Mouse (Mus musculus): Measurements from ENCODE around the gene Ficd.
A peak's percentile ranks its signal among the peaks of the same experiment; 100 is the strongest.
"Not testable (repeated sequence)": the region's sequence is repeated elsewhere in the genome, so short reads cannot be mapped to it uniquely, and the experiment has no call there.

Ficd gene

DNA sequence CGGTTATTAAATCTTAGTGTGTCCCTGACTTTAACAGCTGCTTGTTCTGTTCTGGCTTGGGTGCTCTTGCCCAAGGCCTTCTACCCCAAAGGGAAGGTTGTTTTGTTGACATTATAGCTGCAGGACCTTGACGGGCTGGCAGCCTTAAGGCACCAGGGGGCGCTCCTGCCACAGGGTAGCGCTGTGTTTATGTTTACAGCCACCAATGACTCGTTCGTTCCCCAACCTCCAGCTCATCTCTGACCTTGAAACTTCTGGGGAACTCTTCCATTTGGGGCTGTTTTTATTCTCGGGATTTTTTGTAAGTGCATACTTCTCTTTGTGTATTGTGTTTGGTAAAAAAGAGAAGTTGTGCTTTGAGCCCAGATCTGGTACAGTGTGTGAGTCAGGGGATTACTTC lies 38.1 kb downstream of the Ficd start:
- peak; percentile 75 for DNase-seq (ENCODE audit: low read depth, low spot score)

DNA sequence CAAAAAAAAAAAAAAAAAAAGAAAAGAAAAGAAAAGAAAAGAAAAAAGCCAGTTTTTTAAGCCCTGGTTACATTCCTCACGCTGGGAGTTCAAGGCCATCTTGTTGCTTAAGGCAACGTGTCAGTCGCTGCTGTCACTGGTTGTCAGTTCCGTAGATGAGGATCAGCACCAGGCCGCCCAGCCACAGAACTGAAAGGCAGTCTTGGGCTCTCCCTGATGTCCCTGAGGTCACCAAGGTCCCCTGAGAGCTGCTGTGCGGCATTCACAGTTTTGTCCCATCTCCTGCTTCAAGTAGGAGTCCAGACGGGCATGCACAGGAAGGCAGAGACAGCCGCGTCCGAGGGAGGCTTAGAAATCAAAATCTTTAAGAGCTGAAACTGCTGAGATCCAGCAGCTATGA lies 40.0 kb downstream of the Ficd start:
- DNase-seq (ENCODE audit: low read depth, low spot score), result no peak

DNA sequence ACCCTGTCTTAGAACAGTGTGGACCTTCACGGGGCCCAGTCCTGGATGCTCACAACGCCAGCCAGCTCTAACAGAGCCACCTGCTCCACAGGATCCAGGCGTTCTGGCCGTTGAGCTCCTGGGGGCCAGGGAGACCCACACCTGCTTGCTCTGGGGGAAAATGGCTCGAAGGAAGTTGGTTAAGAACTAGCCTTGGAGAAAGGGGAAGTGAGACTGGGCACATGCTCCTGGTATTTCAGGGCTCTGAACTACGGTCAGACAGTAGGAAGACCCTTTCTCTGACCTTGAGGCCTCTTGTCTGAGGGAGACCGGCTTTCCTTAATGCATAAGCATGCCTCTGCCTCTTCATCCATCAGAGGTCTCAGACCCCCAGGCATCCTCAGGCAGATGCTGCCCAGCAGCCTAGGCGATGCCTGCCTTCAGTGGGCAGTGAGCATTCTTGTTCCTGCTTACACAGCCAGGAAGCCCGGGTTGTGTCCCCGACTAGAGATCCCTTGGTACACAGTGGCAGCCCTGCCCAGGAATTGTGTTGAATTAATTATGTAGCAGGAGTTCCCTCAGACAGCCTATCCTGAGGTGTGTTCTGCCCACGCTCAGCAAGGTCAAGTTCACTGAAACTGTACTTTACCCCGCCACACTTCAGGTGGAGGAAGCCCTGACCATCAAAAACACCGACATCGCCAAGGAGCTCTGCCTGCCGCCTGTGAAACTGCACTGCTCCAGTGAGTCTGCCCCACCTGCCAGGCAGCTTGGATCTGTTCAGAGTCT lies 40.7 kb downstream of the Ficd start:
- no peak for DNase-seq (ENCODE audit: low read depth, low spot score)

DNA sequence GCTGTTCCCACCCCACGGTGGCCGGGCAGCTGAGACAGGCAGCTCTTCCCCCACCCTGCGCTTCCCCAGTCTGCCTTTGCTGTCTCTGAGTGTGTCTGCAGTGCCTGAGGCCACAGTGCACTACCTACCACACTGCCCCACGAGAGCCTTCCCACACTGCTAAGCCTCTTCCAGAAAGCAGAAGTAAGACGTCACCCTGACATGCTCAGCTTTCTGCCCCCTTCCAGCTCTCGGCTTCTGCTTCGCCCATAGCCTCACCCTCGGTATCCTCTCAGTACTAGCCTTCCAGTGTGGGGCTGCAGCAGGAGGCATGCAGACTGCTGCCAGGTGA lies 41.3 kb downstream of the Ficd start:
- no peak for DNase-seq (ENCODE audit: low read depth, low spot score)

DNA sequence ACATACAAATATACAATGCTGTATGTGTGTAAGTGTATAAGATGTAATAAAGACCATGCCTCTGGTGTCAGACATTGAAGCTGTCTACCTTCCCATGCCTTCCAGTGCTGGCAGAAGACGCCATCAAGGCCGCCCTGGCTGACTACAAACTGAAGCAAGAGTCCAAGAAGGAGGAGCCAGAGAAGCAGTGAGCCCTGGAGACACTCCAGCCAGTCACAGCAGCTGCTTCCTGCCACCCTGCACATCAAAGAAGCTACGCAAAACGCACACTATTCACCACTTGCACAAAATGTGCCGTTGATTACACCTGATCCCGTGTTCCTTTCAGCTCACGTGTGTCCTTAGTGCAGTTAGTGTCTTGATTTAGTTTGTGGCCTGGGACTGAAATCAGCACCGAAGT lies 42.1 kb downstream of the Ficd start:
- DNase-seq (ENCODE audit: low read depth, low spot score), result not testable (repeated sequence)

DNA sequence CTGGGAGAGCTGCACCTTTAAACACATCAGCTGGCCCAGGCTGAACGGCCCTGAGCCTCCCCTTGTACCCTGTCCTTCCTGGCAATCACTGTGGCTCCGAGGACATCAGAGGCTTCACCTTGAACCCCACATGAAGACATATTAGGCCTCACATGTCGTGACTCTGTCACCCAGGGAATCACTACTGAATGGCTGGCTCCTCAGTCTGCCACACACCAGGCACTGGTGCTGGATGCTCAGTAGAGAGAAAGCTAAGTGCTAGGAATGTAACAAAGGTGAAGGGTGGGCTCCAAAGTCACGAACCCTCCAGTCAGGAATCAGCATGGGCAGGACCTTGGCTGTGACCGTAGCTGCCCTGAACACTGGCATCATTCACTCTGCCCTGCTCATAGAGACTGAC lies 44.0 kb downstream of the Ficd start:
- no peak for DNase-seq (ENCODE audit: low read depth, low spot score)

DNA sequence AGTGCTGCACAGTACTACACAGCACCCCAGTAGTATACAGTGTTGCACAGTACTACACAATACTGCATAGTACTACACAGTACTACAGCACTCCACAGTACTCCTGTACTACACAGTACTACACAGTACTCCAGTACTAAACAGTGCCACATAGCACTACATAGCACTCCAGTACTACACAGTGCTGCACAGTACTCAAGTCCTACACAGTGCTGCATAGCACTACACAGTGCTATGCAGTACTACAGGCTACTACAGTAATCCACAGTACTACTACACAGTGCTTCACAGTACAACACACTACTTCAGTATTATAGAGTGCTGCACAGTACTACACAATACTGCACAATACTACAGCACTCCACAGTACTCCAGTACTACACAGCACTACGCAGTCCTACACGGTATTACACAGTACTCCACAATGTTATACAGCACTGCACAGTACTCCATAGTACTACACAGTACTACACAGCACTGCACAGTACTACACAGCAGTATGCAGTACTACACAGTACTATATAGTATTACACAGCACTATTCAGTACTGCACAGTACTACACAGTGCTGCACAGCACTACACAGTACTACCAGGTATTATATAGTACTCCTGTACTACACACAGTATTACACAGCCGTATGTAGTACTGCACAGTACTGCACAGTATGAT lies 44.6 kb downstream of the Ficd start:
- DNase-seq (ENCODE audit: low read depth, low spot score), result no peak

DNA sequence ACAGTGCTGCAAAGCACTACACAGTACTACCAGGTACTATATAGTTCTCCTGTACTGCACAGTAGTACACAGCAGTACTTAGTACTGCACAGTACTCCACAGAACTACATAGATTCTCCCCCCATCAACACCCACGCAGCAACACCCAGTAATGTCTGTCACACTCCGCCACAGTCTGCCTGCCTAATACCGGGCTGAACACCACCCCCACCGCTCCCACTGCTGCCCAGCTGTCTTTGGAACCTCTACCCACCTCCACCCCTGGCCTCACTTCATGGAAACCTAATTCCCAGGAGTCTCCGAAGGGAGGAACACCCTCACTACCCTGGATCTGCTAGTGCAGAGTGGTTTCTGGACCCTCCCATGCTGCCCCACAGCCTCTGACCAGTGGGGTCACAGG lies 45.2 kb downstream of the Ficd start:
- DNase-seq (ENCODE audit: low read depth, low spot score), result no peak

DNA sequence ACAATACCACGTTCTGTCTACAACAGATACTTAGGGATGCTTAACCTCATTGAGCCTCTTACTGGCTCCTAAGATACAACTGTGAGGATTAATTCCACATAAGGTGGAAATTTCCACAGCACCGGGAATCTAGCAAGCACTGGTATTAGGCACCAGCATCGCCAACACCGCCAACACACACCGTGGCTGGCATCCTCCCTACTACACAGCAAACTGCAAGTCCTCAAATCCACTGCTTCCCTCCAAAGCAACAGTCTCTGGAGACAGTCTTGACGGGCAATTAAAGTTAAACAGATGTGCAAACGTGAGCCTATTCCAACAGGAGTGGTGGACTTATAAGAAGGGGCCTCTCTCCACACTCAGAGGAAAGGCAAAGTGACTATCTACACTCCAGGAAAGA lies 45.7 kb downstream of the Ficd start:
- DNase-seq (ENCODE audit: low read depth, low spot score), result no peak

DNA sequence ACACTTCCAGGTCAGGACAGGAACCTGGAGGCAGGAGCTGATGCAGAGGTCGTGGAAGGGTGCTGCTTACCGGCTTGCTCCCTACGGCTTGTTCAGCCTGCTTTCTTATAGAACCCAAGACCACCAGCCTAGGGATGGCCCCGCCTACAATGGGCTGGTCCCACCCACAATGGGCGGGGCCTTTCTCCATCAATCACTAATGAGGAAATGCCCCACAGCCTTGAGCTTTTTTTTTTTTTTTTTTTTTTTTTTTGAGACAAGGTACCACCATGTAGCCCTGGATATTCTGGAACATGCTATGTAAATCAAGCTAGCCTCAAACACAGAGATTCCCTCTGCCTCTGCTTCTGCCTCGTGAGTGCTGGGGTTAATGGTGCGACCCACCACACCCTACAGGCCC lies 46.3 kb downstream of the Ficd start:
- no peak for DNase-seq (ENCODE audit: low read depth, low spot score)

DNA sequence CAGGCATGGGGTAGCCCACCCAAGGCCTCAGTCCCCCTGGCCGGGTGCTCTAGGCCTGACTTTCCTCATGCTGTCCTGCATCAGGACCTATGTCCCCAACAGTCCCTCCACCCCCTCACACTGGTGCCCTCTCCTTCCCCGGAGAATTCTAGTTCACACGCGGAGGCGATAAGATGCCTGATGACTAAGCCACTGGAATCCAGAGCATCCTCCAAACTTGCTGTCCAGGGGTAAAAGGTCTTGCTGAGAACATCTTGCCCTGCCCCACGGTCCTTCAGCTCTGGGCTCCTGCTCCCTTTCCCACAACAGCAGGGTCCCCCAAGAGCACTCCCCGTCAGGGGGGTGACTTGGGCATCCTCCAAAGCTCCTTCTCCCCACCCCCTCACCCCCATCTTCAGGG lies 47.0 kb downstream of the Ficd start:
- DNase-seq (ENCODE audit: low read depth, low spot score), result no peak

DNA sequence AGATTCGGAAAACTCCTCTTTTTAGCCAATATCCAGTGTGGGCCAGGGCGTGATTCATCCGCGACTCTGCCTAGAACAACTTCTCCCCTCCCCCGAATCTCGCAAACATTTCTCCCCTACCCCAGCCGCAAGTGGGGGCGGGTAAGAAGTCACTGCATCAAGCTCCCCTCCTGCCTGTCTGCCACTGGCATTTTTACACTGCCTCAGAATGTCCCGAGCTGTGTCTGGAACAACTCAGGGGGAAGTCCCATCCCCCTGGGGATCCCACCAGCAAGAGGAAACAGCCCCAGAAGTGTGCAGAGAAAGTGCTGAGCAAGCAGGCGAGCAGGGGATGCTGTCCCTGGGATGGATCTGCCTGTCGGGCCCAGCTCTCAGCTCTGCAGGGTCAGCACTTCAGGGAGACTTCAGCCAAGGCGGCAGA lies 48.0 kb downstream of the Ficd start:
- no peak for DNase-seq (ENCODE audit: low read depth, low spot score)

DNA sequence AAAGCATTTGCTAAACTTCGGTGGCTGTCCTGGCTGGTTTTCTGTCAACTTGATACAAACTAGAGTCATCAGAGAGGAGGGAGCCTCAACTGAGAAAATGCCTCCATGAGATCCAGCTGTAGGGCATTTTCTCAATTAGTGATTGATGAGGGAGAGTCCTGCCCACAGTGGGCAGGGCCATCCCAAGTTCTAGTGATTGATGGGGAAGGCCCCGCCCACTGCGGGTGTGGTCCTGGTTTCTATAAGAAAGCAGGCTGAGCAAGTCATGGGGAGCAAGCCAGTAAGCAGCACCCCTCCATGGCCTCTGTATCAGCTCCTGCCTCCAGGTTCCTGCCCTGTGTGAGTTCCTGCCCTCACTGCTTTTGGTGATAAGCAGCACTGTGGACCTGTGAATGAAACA lies 48.5 kb downstream of the Ficd start:
- not testable (repeated sequence) for DNase-seq (ENCODE audit: low read depth, low spot score)

DNA sequence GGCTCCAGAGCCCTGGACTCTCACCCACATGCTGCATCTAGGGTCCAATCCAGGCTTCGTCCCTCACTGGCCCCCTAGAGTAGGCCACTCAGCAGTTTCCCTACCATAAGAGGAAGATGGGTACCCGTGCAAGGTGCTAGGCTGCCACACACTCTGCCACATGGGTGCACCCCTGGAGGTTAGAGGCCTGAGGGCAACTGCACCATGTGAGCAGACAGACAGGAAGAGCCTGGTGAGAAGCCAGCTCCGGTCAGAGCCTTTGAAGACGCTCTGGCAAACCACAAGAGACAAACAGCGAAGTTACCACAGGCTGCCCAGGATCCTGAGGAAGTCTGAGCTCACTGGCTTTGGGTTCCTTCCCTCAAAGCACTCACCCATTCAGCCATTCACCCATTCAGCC lies 51.4 kb downstream of the Ficd start:
- no peak for DNase-seq (ENCODE audit: low read depth, low spot score)

DNA sequence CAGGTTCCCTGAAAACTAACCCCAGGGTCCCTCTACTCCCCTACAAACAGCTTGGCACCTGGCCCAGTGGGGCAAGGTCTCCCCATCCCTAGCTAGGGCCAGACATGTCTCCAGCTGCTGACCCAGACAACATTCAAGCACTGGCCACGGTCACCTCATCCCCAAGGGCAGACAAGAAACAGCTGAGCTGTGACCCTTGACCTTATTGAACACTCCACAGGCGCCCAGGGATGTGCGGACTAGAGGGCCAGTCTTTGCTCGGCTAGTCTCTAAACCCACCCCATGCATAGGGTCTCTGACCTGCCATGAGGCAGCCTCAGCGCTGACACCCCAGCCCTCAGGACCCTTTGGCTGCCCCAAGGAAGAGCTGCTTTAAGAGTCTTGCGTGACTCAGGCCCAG lies 53.0 kb downstream of the Ficd start:
- no peak for DNase-seq (ENCODE audit: low read depth, low spot score)

DNA sequence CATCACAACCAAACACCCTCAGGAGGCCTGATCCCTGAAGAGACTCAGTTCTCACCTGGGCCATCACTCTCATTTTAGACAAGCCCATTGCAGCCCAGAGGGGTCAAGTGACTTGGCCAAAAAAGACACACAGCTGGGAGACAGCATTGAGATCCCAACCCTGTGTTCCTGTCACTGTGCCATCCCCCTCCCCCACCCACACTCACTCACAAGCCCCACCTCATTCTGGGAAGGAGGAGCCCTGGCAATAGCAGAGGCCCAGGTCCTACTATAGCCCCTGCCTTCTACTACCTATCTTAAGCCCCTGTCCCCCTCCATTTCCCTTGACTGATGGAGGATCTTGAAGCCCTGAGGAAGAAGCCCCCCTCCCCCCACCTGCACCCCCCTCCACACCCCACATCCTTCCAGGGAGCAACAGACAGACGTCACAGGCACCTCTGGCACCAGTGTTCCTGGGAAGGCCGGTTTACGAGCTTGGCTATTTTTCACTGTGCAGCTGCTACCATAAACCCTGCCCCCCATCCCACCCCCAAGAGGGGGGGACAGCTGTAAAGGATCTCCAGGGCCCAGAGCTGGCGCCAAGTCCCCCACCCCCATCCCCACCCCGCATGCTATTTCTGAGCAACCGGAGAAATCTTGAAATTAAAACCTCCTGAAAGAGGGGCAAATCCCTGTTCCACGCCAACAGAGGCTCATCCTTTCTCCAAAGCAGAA lies 53.6 kb downstream of the Ficd start:
- DNase-seq (ENCODE audit: low read depth, low spot score), result peak; percentile 47
